Mouse (Mus musculus): ENCODE results near the gene Zbtb38. TPM values are rescaled to one million over a fixed set of nuclear protein-coding genes. Genes with fewer than 3 reads are reported as not detected.

Gene Zbtb38
- total and polyA plus RNA-seq, 2 experiments = 2.9 to 12.4 TPM

GRCm38 (mm10) chr9:96733425-96733717, 19.3 kb downstream of the Zbtb38 start:
- DNase-seq (ENCODE audit: extremely low read depth, low read depth, low spot score) = no peak
- H3K27me3 ChIP-seq (ENCODE audit: control insufficient read depth, insufficient read depth, low read length) = peaks cover 3% of the 10 kb centered on the region; the same call in 1 of the 2 replicates
- no peak overlapping the region for H3K4me3 ChIP-seq (ENCODE audit: insufficient read depth, low read depth, low read length)
- 98% methylated on average over 4 of the region's 4 CpGs for WGBS
- H3K79me2 ChIP-seq (ENCODE audit: control insufficient read depth, insufficient read depth, low read length) = no peaks in the 10 kb centered on the region
- no peak overlapping the region for H3K27ac ChIP-seq (replicated peaks; ENCODE audit: insufficient read depth, low read depth, low read length)
- H3K9ac ChIP-seq (ENCODE audit: low read depth, low read length) = no peak overlapping the region
- H3K36me3 ChIP-seq (ENCODE audit: control insufficient read depth, insufficient read depth, low read length) = no peaks in the 10 kb centered on the region
- H3K4me1 ChIP-seq (ENCODE audit: control insufficient read depth, insufficient read depth, low read length) = no peaks in the 10 kb centered on the region
- TF ChIP-seq CTCF (IDR thresholded peaks at IDR 0.05; ENCODE audit: low read depth, low read length) (no peak), POLR2A (IDR thresholded peaks at IDR 0.05; ENCODE audit: extremely low read depth, insufficient read depth, low read length) (no peak)

GRCm38 (mm10) chr9:96732644-96733424, 19.8 kb downstream of the Zbtb38 start:
- peaks cover 4% of the 10 kb centered on the region; the same call in 1 of the 2 replicates for H3K4me1 ChIP-seq (ENCODE audit: control insufficient read depth, insufficient read depth, low read length)
- 87% methylated on average over 17 of the region's 17 CpGs for WGBS
- TF ChIP-seq CTCF (IDR thresholded peaks at IDR 0.05; ENCODE audit: low read depth, low read length) (no peak), POLR2A (IDR thresholded peaks at IDR 0.05; ENCODE audit: extremely low read depth, insufficient read depth, low read length) (no peak)
- no peak overlapping the region for H3K4me3 ChIP-seq (ENCODE audit: insufficient read depth, low read depth, low read length)
- no peaks in the 10 kb centered on the region for H3K79me2 ChIP-seq (ENCODE audit: control insufficient read depth, insufficient read depth, low read length)
- H3K36me3 ChIP-seq (ENCODE audit: control insufficient read depth, insufficient read depth, low read length) = no peaks in the 10 kb centered on the region
- no peak overlapping the region for H3K9ac ChIP-seq (ENCODE audit: low read depth, low read length)
- H3K27me3 ChIP-seq (ENCODE audit: control insufficient read depth, insufficient read depth, low read length) = peaks cover 3% of the 10 kb centered on the region; the same call in 1 of the 2 replicates
- H3K27ac ChIP-seq (replicated peaks; ENCODE audit: insufficient read depth, low read depth, low read length) = no peak overlapping the region
- DNase-seq (ENCODE audit: extremely low read depth, low read depth, low spot score) = no peak

- Histone ChIP-seq H3K36me3 (ENCODE audit: control insufficient read depth, insufficient read depth, low read length) (no peaks in the 10 kb centered on the region), H3K27me3 (ENCODE audit: control insufficient read depth, insufficient read depth, low read length) (peaks cover 3% of the 10 kb centered on the region; the same call in 1 of the 2 replicates), H3K4me3 (ENCODE audit: insufficient read depth, low read depth, low read length) (no peak overlapping the region), H3K27ac (replicated peaks; ENCODE audit: insufficient read depth, low read depth, low read length) (no peak overlapping the region), H3K79me2 (ENCODE audit: control insufficient read depth, insufficient read depth, low read length) (no peaks in the 10 kb centered on the region), H3K4me1 (ENCODE audit: control insufficient read depth, insufficient read depth, low read length) (peaks cover 8% of the 10 kb centered on the region; the same call in 1 of the 2 replicates), H3K9ac (ENCODE audit: low read depth, low read length) (no peak overlapping the region)
- no peak for DNase-seq (ENCODE audit: extremely low read depth, low read depth, low spot score)
- WGBS = 67% methylated on average over 14 of the region's 14 CpGs
- TF ChIP-seq CTCF (IDR thresholded peaks at IDR 0.05; ENCODE audit: low read depth, low read length) (no peak), POLR2A (IDR thresholded peaks at IDR 0.05; ENCODE audit: extremely low read depth, insufficient read depth, low read length) (no peak)
Observed at GRCm38 (mm10) chr9:96731961-96732511, 20.6 kb downstream of the Zbtb38 start.

GRCm38 (mm10) chr9:96731039-96731895, 21.4 kb downstream of the Zbtb38 start:
- 74% methylated on average over 19 of the region's 19 CpGs for WGBS
- peaks cover 3% of the 10 kb centered on the region; the same call in 1 of the 2 replicates for H3K27me3 ChIP-seq (ENCODE audit: control insufficient read depth, insufficient read depth, low read length)
- H3K36me3 ChIP-seq (ENCODE audit: control insufficient read depth, insufficient read depth, low read length) = no peaks in the 10 kb centered on the region
- no peak for DNase-seq (ENCODE audit: extremely low read depth, low read depth, low spot score)
- no peak overlapping the region for H3K4me3 ChIP-seq (ENCODE audit: insufficient read depth, low read depth, low read length)
- H3K4me1 ChIP-seq (ENCODE audit: control insufficient read depth, insufficient read depth, low read length) = peaks cover 8% of the 10 kb centered on the region; the same call in 1 of the 2 replicates
- no peaks in the 10 kb centered on the region for H3K79me2 ChIP-seq (ENCODE audit: control insufficient read depth, insufficient read depth, low read length)
- H3K27ac ChIP-seq (replicated peaks; ENCODE audit: insufficient read depth, low read depth, low read length) = no peak overlapping the region
- TF ChIP-seq CTCF (IDR thresholded peaks at IDR 0.05; ENCODE audit: low read depth, low read length) (no peak), POLR2A (IDR thresholded peaks at IDR 0.05; ENCODE audit: extremely low read depth, insufficient read depth, low read length) (no peak)
- no peak overlapping the region for H3K9ac ChIP-seq (ENCODE audit: low read depth, low read length)

- 96% methylated on average over 2 of the region's 2 CpGs for WGBS
- H3K4me3 ChIP-seq (ENCODE audit: insufficient read depth, low read depth, low read length) = no peak overlapping the region
- H3K4me1 ChIP-seq (ENCODE audit: control insufficient read depth, insufficient read depth, low read length) = peaks cover 8% of the 10 kb centered on the region; the same call in 1 of the 2 replicates
- no peak overlapping the region for H3K9ac ChIP-seq (ENCODE audit: low read depth, low read length)
- H3K27me3 ChIP-seq (ENCODE audit: control insufficient read depth, insufficient read depth, low read length) = peaks cover 3% of the 10 kb centered on the region; the same call in 1 of the 2 replicates
- H3K79me2 ChIP-seq (ENCODE audit: control insufficient read depth, insufficient read depth, low read length) = no peaks in the 10 kb centered on the region
- TF ChIP-seq CTCF (IDR thresholded peaks at IDR 0.05; ENCODE audit: low read depth, low read length) = no peak
- TF ChIP-seq POLR2A (IDR thresholded peaks at IDR 0.05; ENCODE audit: extremely low read depth, insufficient read depth, low read length) = no peak
- H3K27ac ChIP-seq (replicated peaks; ENCODE audit: insufficient read depth, low read depth, low read length) = no peak overlapping the region
- no peak for DNase-seq (ENCODE audit: extremely low read depth, low read depth, low spot score)
- H3K36me3 ChIP-seq (ENCODE audit: control insufficient read depth, insufficient read depth, low read length) = no peaks in the 10 kb centered on the region
Observed at GRCm38 (mm10) chr9:96730311-96730625, 22.4 kb downstream of the Zbtb38 start.

Measured in liver, adult 2 months (tissue).